Mouse (Mus musculus): ENCODE results near the gene Sipa1l2. TPM values are rescaled to one million over a fixed set of nuclear protein-coding genes. Genes with fewer than 3 reads are reported as not detected.
"Not testable (repeated sequence)": the region's sequence is repeated elsewhere in the genome, so short reads cannot be mapped to it uniquely, and the experiment has no call there.

Sipa1l2 gene
- polyA plus RNA-seq, 2 experiments: 0.47 to 0.69 TPM

DNA sequence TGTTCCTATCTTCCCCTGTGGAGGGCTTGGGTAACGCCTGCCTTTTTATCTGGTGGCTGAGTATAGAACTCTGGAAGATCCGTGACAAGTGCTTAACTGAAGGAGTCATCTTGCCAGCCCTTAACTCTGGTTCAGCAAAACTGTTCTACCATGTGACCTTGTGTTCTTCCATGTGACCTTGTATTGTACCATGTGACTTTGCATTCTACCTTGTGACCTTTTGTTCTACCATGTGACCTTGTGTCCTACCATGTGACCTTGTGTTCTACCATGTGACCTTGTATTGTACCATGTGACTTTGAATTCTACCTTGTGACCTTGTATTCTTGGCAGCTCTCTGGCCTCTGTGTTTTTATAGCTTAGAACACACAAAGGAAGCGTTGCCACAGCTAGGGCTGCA, 168.3 kb downstream of the Sipa1l2 start:
- TF ChIP-seq EP300 (IDR thresholded peaks at IDR 0.05; ENCODE audit: low read depth) (no peak), CTCF (IDR thresholded peaks at IDR 0.05; ENCODE audit: low read depth) (no peak)
- ATAC-seq (ENCODE audit: insufficient read depth) (no peak), DNase-seq (ENCODE audit: low read depth in 3 of 3, low spot score in 3 of 3) (no peak)
- H3K9ac ChIP-seq (replicated peaks): no peak overlapping the region
- no peak overlapping the region for H3K27ac ChIP-seq
- no peaks in the 10 kb centered on the region for H3K36me3 ChIP-seq (replicated peaks; ENCODE audit: control insufficient read depth, insufficient read depth, low read depth)
- no peaks in the 10 kb centered on the region for H3K4me1 ChIP-seq (replicated peaks; ENCODE audit: control insufficient read depth in 2 of 2, insufficient read depth in 2 of 2, low read length in 1 of 2)
- no peaks in the 10 kb centered on the region for H3K27me3 ChIP-seq (ENCODE audit: control insufficient read depth, insufficient read depth, low read length)
- no peak overlapping the region for H3K4me3 ChIP-seq (ENCODE audit: insufficient read depth in 1 of 2, low read depth in 2 of 2, low read length in 2 of 2)
- H3K4me2 ChIP-seq (ENCODE audit: low read depth): no peak overlapping the region
- 54% methylated on average over 3 of the region's 3 CpGs for WGBS (ENCODE audit: insufficient replicate concordance)
- H3K9me3 ChIP-seq (ENCODE audit: control insufficient read depth, low read length): no peaks in the 10 kb centered on the region

DNA sequence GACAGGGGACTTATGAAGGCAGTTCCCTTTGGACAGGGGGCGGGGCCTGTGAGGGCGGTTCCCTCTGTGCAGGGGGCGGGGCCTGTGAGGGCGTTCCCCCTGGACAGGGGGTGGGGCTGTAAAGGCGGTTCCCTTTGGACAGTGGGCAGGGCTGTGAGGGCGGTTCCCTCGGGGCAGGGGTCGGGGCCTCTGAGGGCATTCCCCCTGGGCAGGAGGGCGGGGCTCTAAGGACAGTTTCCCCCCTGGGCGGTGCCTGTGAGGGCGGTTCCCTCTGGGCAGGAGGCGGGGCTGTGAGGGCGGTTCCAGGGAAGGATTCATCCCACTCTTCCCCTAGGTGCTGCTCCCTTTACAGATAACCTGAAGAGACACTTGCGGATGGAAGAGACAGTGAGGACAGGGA, 171.6 kb downstream of the Sipa1l2 start:
- DNase-seq (ENCODE audit: low read depth in 3 of 3, low spot score in 3 of 3) (no peak), ATAC-seq (ENCODE audit: insufficient read depth) (peak; percentile 37; the same call in 1 of the 2 replicates)
- Histone ChIP-seq H3K4me3 (ENCODE audit: insufficient read depth in 1 of 2, low read depth in 2 of 2, low read length in 2 of 2) (no peak overlapping the region), H3K4me2 (ENCODE audit: low read depth) (no peak overlapping the region), H3K27me3 (ENCODE audit: control insufficient read depth, insufficient read depth, low read length) (no peaks in the 10 kb centered on the region), H3K27ac (no peak overlapping the region), H3K9ac (replicated peaks) (no peak overlapping the region), H3K36me3 (replicated peaks; ENCODE audit: control insufficient read depth, insufficient read depth, low read depth) (no peaks in the 10 kb centered on the region), H3K4me1 (replicated peaks; ENCODE audit: control insufficient read depth in 2 of 2, insufficient read depth in 2 of 2, low read length in 1 of 2) (no peaks in the 10 kb centered on the region), H3K9me3 (ENCODE audit: control insufficient read depth, low read length) (no peaks in the 10 kb centered on the region)
- no peak for TF ChIP-seq EP300 (IDR thresholded peaks at IDR 0.05; ENCODE audit: low read depth)
- no peak for TF ChIP-seq CTCF (IDR thresholded peaks at IDR 0.05; ENCODE audit: low read depth)
- WGBS (ENCODE audit: insufficient replicate concordance): 46% methylated on average over 13 of the region's 14 CpGs

DNA sequence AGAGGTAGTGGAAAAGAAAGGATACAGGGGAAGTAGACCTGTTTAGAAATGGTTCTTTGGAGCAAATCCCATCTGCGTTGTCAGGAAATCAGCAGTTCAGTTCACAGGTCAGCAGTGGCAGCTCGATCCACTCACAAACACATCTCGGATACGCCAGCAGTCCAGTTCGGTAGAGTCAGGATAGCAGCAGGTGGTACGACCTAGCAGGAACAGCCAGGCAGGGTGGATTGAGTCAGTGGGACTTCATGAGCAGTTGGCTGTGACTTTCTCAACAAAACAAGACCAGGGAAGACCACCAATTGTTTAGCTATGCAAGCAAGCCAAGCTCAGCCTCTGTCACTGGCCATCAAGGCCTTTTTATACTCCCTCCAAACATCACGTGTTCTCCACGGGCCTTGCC, 173.9 kb downstream of the Sipa1l2 start:
- not testable (repeated sequence) for H3K36me3 ChIP-seq (replicated peaks; ENCODE audit: control insufficient read depth, insufficient read depth, low read depth); H3K4me1 ChIP-seq (replicated peaks; ENCODE audit: control insufficient read depth in 2 of 2, insufficient read depth in 2 of 2, low read length in 1 of 2); H3K9ac ChIP-seq (replicated peaks); ATAC-seq (ENCODE audit: insufficient read depth); H3K27me3 ChIP-seq (ENCODE audit: control insufficient read depth, insufficient read depth, low read length); H3K27ac ChIP-seq; DNase-seq (ENCODE audit: low read depth in 3 of 3, low spot score in 3 of 3); H3K4me3 ChIP-seq (ENCODE audit: insufficient read depth in 1 of 2, low read depth in 2 of 2, low read length in 2 of 2); H3K9me3 ChIP-seq (ENCODE audit: control insufficient read depth, low read length); H3K4me2 ChIP-seq (ENCODE audit: low read depth)
- WGBS (ENCODE audit: insufficient replicate concordance): 72% methylated on average over 8 of the region's 8 CpGs

DNA sequence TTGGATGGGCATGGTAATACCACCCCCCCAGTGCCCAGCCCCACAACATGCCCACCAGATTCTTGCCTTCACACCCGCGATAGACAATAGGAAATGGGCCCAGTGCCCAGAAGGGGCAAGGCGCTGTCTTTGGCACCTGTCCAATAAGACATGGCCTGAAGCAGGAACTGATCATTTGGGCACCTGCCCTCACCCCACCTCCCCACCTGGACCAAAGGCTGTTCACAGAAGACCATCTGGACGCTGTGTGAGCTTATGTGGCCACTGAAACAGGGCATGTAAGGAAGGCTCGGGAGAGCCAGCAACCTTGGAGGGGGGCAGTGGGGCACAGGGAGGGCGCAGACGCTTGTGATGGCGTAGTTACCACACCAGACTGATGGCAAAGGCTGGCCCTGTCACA, 174.6 kb downstream of the Sipa1l2 start:
- Histone ChIP-seq H3K4me3 (ENCODE audit: insufficient read depth in 1 of 2, low read depth in 2 of 2, low read length in 2 of 2) (no peak overlapping the region), H3K4me1 (replicated peaks; ENCODE audit: control insufficient read depth in 2 of 2, insufficient read depth in 2 of 2, low read length in 1 of 2) (peaks cover 0 to 4% of the 10 kb centered on the region in 2 experiments; a peak in 1 of 4 replicates), H3K27me3 (ENCODE audit: control insufficient read depth, insufficient read depth, low read length) (no peaks in the 10 kb centered on the region), H3K9me3 (ENCODE audit: control insufficient read depth, low read length) (no peaks in the 10 kb centered on the region), H3K4me2 (ENCODE audit: low read depth) (no peak overlapping the region), H3K9ac (replicated peaks) (no peak overlapping the region), H3K36me3 (replicated peaks; ENCODE audit: control insufficient read depth, insufficient read depth, low read depth) (no peaks in the 10 kb centered on the region), H3K27ac (no peak overlapping the region)
- TF ChIP-seq CTCF (IDR thresholded peaks at IDR 0.05; ENCODE audit: low read depth) (no peak), EP300 (IDR thresholded peaks at IDR 0.05; ENCODE audit: low read depth) (no peak)
- no peak for DNase-seq (ENCODE audit: low read depth in 3 of 3, low spot score in 3 of 3)
- WGBS (ENCODE audit: insufficient replicate concordance): 64% methylated on average over 8 of the region's 8 CpGs
- no peak for ATAC-seq (ENCODE audit: insufficient read depth)

DNA sequence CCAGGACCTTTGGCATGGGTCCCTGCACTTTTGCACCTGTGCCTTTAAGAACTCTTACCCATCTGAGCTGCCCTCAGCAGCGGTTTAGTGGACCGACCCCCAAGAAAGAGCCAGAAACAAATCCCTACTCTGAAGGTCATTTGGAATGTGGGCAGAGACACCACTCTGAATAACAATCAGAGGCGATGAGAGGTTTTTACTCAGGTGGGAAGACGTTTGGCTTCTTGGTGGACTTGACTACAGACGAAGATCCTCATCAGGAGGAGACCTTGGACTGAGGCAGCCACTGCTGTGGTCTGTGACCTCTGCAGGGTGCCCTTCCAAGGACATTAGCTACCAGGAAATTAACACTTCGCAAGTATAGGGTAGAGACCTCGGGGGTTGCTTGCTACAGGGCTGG, 177.9 kb downstream of the Sipa1l2 start:
- ATAC-seq (ENCODE audit: insufficient read depth) (no peak), DNase-seq (ENCODE audit: low read depth in 3 of 3, low spot score in 3 of 3) (no peak)
- Histone ChIP-seq H3K9me3 (ENCODE audit: control insufficient read depth, low read length) (no peaks in the 10 kb centered on the region), H3K27me3 (ENCODE audit: control insufficient read depth, insufficient read depth, low read length) (no peaks in the 10 kb centered on the region), H3K4me1 (replicated peaks; ENCODE audit: control insufficient read depth in 2 of 2, insufficient read depth in 2 of 2, low read length in 1 of 2) (peaks cover 0 to 14% of the 10 kb centered on the region in 2 experiments; a peak in 2 of 4 replicates), H3K36me3 (replicated peaks; ENCODE audit: control insufficient read depth, insufficient read depth, low read depth) (no peaks in the 10 kb centered on the region), H3K4me3 (ENCODE audit: insufficient read depth in 1 of 2, low read depth in 2 of 2, low read length in 2 of 2) (no peak overlapping the region), H3K9ac (replicated peaks) (no peak overlapping the region), H3K27ac (no peak overlapping the region), H3K4me2 (ENCODE audit: low read depth) (no peak overlapping the region)
- no peak for TF ChIP-seq CTCF (IDR thresholded peaks at IDR 0.05; ENCODE audit: low read depth)
- TF ChIP-seq EP300 (IDR thresholded peaks at IDR 0.05; ENCODE audit: low read depth): no peak
- 32% methylated on average over 7 of the region's 7 CpGs for WGBS (ENCODE audit: insufficient replicate concordance)
